Mouse (Mus musculus) kidney, postnatal 0 days (tissue): ENCODE measurements at regions not wholly inside any gene's neighbourhood (a gene's known extent, or its start where the extent isn't known, plus 50 kb on each side); places are given as distances from the start of the nearest gene placed in this dataset.

Experiments used
- ATAC-seq: fragments of 200-750 bp; cut with Nextera tagmentation; replicated peaks from 2 replicates; pipeline ENCODE4 v1.8.0; 2017; ENCODE audit warnings: low read depth, moderate number of reproducible peaks, moderate TSS enrichment, moderate library complexity; ENCODE audit not compliant: low FRiP score
- DNase-seq: peaks from one replicate; pipeline ENCODE4 v3.0.0-alpha.2; 2016; ENCODE audit warnings: low spot score
- H3K27ac ChIP-seq: fragments of 300-500 bp; sonication (generic); 2 replicates; pipeline ENCODE4 v1.5.1; 2014; ENCODE audit warnings: mild to moderate bottlenecking
- H3K27me3 ChIP-seq: fragments of 300-500 bp; sonication (generic); 2 replicates; pipeline ENCODE4 v1.6.1; 2014; ENCODE audit warnings: low read length, mixed read lengths; ENCODE audit not compliant: insufficient read depth
- H3K36me3 ChIP-seq: fragments of 300-500 bp; sonication (generic); 2 replicates; pipeline ENCODE4 v1.6.1; 2014; ENCODE audit warnings: low read length, mixed read lengths; ENCODE audit not compliant: insufficient read depth
- H3K4me1 ChIP-seq: fragments of 300-500 bp; sonication (generic); replicated peaks from 2 replicates; pipeline ENCODE4 v1.6.1; 2014; ENCODE audit warnings: antibody characterized with exemption, low read length, mixed read lengths; ENCODE audit not compliant: insufficient read depth
- H3K4me2 ChIP-seq: fragments of 300-500 bp; sonication (generic); 2 replicates; pipeline ENCODE4 v1.6.1; 2014; ENCODE audit warnings: mild to moderate bottlenecking, low read length, moderate library complexity, mixed read lengths
- H3K4me3 ChIP-seq: fragments of 300-500 bp; sonication (generic); replicated peaks from 2 replicates; pipeline ENCODE4 v1.5.1; 2014; ENCODE audit warnings: low read depth, low read length
- H3K9ac ChIP-seq: fragments of 300-500 bp; sonication (generic); 2 replicates; pipeline ENCODE4 v1.6.1; 2014; ENCODE audit warnings: low read depth, low read length
- H3K9me3 ChIP-seq: fragments of 300-500 bp; sonication (generic); replicated peaks from 2 replicates; pipeline ENCODE4 v1.6.1; 2016; ENCODE audit warnings: low read length, inconsistent platforms, mixed read lengths
- CTCF ChIP-seq: IDR thresholded peaks from 2 replicates; pipeline ENCODE4 v1.5.1; 2016; ENCODE audit warnings: antibody characterized with exemption, low read depth, mild to moderate bottlenecking, moderate library complexity
- WGBS: fragments of 180-500 bp; shearing (Covaris S2); extraction: QIAGEN DNeasy Blood & Tissue Kit; methylation state at CpG from one replicate; pipeline ENCODE4 v1.1.7; 2014; 5-methylcytosine and 5-hydroxymethylcytosine counted together

- no peak overlapping the region for H3K4me2 ChIP-seq
- H3K27me3 ChIP-seq = no peaks in the 10 kb centered on the region
- H3K27ac ChIP-seq = no peak overlapping the region
- no peaks in the 10 kb centered on the region for H3K4me1 ChIP-seq
- H3K4me3 ChIP-seq = no peak overlapping the region
- no peaks in the 10 kb centered on the region for H3K36me3 ChIP-seq
- DNase-seq (no peak), ATAC-seq (no peak)
- H3K9ac ChIP-seq = no peak overlapping the region
- H3K9me3 ChIP-seq = no peaks in the 10 kb centered on the region
- 71% methylated on average over 2 of the region's 2 CpGs for WGBS
- no peak for TF ChIP-seq CTCF
These were observed 102.2 kb upstream of the Adamts9 start for GRCm38 (mm10) chr6:93045524-93045923.

- H3K9me3 ChIP-seq = no peaks in the 10 kb centered on the region
- TF ChIP-seq CTCF = no peak
- no peaks in the 10 kb centered on the region for H3K27me3 ChIP-seq
- no peak overlapping the region for H3K4me3 ChIP-seq
- WGBS = 79% methylated on average over 3 of the region's 3 CpGs
- DNase-seq (no peak), ATAC-seq (no peak)
- H3K36me3 ChIP-seq = no peaks in the 10 kb centered on the region
- H3K27ac ChIP-seq = no peak overlapping the region
- H3K4me2 ChIP-seq = no peak overlapping the region
- H3K9ac ChIP-seq = no peak overlapping the region
- no peaks in the 10 kb centered on the region for H3K4me1 ChIP-seq
These were observed 97.7 kb upstream of the Adamts9 start for GRCm38 (mm10) chr6:93041041-93041440.

- ATAC-seq (no peak), DNase-seq (no peak)
- Histone ChIP-seq H3K27me3 (no peaks in the 10 kb centered on the region), H3K9me3 (no peaks in the 10 kb centered on the region), H3K27ac (no peak overlapping the region), H3K4me2 (no peak overlapping the region), H3K4me1 (no peaks in the 10 kb centered on the region), H3K9ac (no peak overlapping the region), H3K36me3 (no peaks in the 10 kb centered on the region), H3K4me3 (no peak overlapping the region)
- 83% methylated on average over 1 of the region's 1 CpGs for WGBS
- TF ChIP-seq CTCF = no peak
These were observed 88.6 kb upstream of the Adamts9 start for GRCm38 (mm10) chr6:93031812-93032330.

GRCm38 (mm10) chr6:93026068-93027022, 83.1 kb upstream of the Adamts9 start:
- Histone ChIP-seq H3K27ac (no peak overlapping the region), H3K36me3 (no peaks in the 10 kb centered on the region), H3K4me2 (no peak overlapping the region)

GRCm38 (mm10) chr6:93014534-93014933, 71.2 kb upstream of the Adamts9 start:
- H3K27ac ChIP-seq = no peak overlapping the region
- 0 out of 2 replicates have a peak, but pooled peaks cover 7% of the 10 kb centered on the region for H3K4me1 ChIP-seq
- no peaks in the 10 kb centered on the region for H3K36me3 ChIP-seq
- ATAC-seq (0 out of 2 replicates have a peak, but pooled peaks have one; percentile 46), DNase-seq (peak; percentile 26)
- H3K4me3 ChIP-seq = no peak overlapping the region
- no peaks in the 10 kb centered on the region for H3K9me3 ChIP-seq
- 60% methylated on average over 1 of the region's 1 CpGs for WGBS
- TF ChIP-seq CTCF = no peak
- no peaks in the 10 kb centered on the region for H3K27me3 ChIP-seq
- no peak overlapping the region for H3K9ac ChIP-seq
- H3K4me2 ChIP-seq = no peak overlapping the region

More at GRCm38 (mm10) chr6:93026068-93027022, 83.1 kb upstream of the Adamts9 start:
- no peak for TF ChIP-seq CTCF
- WGBS = 67% methylated on average over 9 of the region's 9 CpGs
- H3K9me3 ChIP-seq = no peaks in the 10 kb centered on the region
- H3K9ac ChIP-seq = no peak overlapping the region
- H3K4me3 ChIP-seq = no peak overlapping the region
- no peaks in the 10 kb centered on the region for H3K27me3 ChIP-seq
- ATAC-seq (no peak), DNase-seq (peak; percentile 58)
- H3K4me1 ChIP-seq = no peaks in the 10 kb centered on the region

- no peak overlapping the region for H3K27ac ChIP-seq
- no peak overlapping the region for H3K4me3 ChIP-seq
- H3K9me3 ChIP-seq = no peaks in the 10 kb centered on the region
- no peak for ATAC-seq
- no peak for DNase-seq
- TF ChIP-seq CTCF = no peak
- no peaks in the 10 kb centered on the region for H3K36me3 ChIP-seq
- WGBS = 85% methylated on average over 5 of the region's 5 CpGs
- H3K9ac ChIP-seq = no peak overlapping the region
- no peaks in the 10 kb centered on the region for H3K27me3 ChIP-seq
- no peak overlapping the region for H3K4me2 ChIP-seq
- H3K4me1 ChIP-seq = 0 out of 2 replicates have a peak, but pooled peaks cover 7% of the 10 kb centered on the region
These were observed 68.6 kb upstream of the Adamts9 start for GRCm38 (mm10) chr6:93011906-93012305.
